Mouse (Mus musculus): ENCODE data around the gene Asphd1.

GRCm38 (mm10) chr7:126976878-126977459 lies 27.6 kb upstream of the Asphd1 start:
- TF ChIP-seq CTCF (IDR thresholded peaks at IDR 0.05; ENCODE audit: control insufficient read depth, insufficient read depth, insufficient read length) (no peak), CEBPB (IDR thresholded peaks at IDR 0.05; ENCODE audit: low read depth) (no peak), MAX (IDR thresholded peaks at IDR 0.05) (no peak), MYOG (IDR thresholded peaks at IDR 0.05; ENCODE audit: control insufficient read depth, extremely low read depth, insufficient read length) (no peak)

Measured in C2C12 (cell line).